Mouse (Mus musculus) right cerebral cortex, postnatal 14 days (tissue): ENCODE data around the gene Fam117b.

Experiments
- DNase-seq: peaks from one replicate; pipeline ENCODE4 v3.0.0; 2022

Gene Fam117b

DNA sequence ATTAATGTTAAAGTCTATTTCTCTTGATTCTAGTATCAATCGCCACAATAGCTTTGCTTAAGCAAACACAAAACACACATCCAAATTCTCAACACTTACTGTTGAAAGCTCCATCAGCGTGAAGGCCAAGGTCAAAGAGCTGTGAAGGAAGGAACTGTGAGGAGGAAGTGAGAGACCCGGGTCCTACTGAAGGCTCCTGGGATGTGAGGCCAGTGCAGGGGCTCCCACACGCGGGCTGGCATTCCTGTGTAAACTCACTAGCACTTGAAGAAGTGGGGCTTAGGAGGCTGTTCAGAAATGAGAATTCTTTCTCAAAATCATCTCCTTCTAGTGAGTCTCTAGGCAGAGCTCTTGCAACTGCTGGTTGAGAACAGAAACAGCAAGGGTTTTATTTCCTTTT, 84.5 kb downstream of the Fam117b start:
- no peak for DNase-seq

DNA sequence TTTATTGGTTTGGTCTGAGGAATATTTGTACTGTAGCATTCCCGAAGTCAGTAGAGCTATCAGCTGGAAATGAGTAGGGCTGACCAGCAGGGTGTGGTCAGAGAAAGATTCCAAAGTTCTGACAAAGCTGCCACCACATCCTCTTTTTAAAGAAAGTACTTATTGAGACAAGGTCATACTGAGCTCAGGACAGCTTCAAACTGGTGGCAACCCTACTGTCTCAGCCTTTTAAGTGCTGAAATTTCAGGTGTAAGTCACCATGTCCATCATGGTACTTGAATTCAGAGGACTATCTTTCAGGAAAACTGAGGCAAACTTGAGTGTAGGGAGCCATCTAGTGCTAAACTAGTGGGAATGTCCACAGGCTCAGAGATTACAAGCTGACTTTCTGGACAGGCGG, 87.5 kb downstream of the Fam117b start:
- DNase-seq = no peak

DNA sequence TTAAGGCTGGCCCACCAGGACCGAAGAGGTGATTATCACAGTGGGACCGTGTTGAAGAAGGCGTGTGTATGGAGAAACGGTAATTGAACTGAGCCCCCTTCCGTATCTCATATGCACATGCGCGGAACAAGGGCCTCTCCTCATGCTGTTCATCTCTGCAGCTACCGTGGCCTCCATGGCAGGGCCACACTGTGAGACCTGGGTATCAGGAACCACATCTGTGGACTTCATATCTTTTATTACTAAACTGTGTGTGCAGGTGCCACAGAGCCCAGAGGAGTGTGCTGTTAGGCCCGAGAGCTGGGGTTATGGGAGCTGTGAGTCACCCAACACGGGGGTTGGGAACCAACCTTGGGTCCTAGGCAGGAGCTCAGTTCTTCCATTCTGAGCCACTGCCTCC, 94.5 kb downstream of the Fam117b start:
- no peak for DNase-seq

DNA sequence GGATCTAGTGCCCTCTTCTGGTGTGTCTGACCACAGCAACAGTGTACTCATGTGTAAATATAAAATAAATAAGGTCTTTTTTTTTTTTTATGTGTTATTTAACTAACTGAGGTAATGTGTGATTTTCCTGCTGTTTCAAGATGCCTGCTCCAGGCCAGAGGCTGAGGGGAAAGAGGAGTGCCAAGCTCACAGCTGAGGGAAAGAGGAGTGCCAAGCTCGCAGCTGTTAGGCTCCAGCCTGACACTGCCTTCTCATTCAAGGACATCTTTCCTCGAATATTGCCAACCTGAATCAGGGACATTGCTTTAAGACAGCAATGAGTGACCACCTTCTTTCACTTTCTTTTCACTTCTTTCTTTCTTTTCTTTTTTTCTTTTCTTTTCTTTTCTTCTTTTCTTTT, 95.9 kb downstream of the Fam117b start:
- DNase-seq = no peak

DNA sequence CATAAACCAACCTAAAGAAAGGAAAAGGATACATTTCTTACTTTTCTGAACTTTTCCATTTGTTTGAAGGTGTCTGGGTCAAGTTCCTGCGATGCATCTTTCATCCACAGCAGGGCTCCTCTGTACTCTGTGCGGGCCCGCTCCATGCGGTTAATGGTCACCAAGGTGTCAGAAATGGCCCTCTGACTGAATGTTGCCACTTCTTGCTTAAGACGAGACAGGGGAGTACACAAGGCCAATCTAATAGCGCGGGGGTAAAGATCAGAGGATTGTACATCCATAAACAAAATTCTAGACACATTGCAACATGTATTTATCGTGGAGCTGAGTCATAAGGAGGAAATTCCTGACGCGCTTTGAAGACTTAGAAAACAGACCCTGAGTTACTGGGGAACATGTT, 101.0 kb downstream of the Fam117b start:
- no peak for DNase-seq

DNA sequence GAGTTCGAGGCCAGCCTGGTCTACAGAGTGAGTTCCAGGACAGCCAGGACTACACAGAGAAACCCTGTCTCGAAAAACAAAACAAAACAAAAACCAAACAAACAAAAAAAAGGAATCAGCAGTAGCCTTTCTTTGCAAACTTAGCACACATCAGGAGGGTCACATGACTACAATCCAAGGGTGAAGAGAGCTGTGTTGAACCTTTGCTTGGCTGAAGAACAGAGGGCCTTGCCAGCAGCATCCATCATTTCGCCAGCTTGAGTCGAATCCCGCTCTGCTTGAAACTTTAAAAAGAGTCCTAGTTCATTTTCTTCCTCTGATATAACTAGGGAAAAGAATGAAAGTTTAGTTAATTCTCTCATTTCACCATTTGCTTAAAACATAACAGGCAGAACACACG, 102.7 kb downstream of the Fam117b start:
- DNase-seq = no peak

DNA sequence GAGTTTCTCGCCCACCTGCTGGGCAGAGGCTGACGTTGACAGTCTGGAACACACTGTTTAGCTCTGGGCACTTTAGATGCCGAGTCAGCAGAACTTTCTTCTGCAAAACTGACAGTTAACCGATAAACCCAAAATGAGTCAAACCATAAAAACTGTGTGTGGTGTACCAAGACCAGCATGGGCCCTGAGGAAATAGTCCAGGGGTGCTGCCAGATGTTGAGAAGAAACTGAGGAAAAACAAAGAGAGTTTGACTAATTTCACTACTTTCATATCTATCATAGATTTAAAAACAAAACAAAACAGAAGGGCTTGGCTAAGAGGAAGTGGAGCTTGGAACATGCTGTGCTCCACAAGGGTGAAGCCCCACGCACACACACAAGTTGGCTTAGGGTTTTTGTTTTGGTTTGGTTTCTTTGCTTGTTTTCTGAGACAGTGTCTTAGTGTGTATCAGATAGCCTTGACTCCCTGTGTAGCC, 103.4 kb downstream of the Fam117b start:
- no peak for DNase-seq

DNA sequence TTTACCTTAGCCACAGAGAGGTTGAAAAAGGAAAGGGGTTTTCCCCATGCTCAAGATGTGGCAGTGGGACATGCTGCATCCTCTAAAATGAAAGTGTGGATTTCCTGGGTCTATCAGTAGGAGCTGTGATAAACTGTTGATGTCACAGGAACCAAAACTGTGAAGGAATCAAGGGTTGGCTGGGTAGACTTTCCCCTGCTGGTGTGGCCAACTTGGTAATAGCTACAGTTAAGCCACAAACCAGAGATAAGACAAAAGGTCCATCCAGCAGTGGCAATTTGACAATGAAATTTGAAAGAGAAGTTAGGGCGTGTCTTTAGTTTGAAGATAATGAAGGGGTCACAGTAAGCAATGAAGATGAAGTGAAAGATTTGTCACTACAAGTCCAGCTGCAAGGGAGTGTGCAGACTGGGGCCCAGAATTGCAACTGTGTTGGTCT, 104.2 kb downstream of the Fam117b start:
- no peak for DNase-seq
